Comparison of ENCODE assay signal across 27 mouse cellular contexts in genomic region chr2:102999153-102999575, GRCm38 (mm10).
DNase-seq lines count a peak whose midpoint lies in the region; ATAC-seq lines count a peak whose summit lies in the region.
"Had no signal": no experiment of that assay in that cellular context is flagged by ENCODE, and none has a peak within 500 bp of the region (broad histone marks: within the 10 kb centered on the region; RNA-seq: fewer than 3 reads in every experiment).

No protein-coding gene starts in this region.

- peak; percentile 62 for ATAC-seq in neutrophil, adult 5-6 weeks (ENCODE audit: extremely low read depth, insufficient number of reproducible peaks, low FRiP score, poor library complexity, severe bottlenecking)
- ATAC-seq: forebrain, embryonic 15.5 days; midbrain, embryonic 13.5 days had no signal

- DNase-seq in spleen, postnatal 36 days (ENCODE audit: low spot score in 2 of 2), result peak; percentile 44 to 45
- no peak for DNase-seq in spleen, adult 18-20 months
- peak; percentile 26 for DNase-seq in T-cell, adult 2 months (ENCODE audit: low spot score)
- DNase-seq in layer of hippocampus, adult 11-12 months (ENCODE audit: low spot score), result no peak
- DNase-seq in layer of hippocampus, postnatal 10 days (ENCODE audit: low spot score in 2 of 2), result no peak
- no peak for DNase-seq in right cerebral cortex, postnatal 25 days
- DNase-seq: adrenal gland, adult 2 months; cerebellum, adult 18-20 months; cerebellum, postnatal 36 days; gastrocnemius, postnatal 10 days; heart, adult 18-20 months; heart, postnatal 10 days; kidney, adult 18-20 months; liver; lung, postnatal 4 days; right cerebral cortex, postnatal 4 days; thymus, postnatal 36 days had no signal

- H3K4me3 ChIP-seq in macrophage (ENCODE audit: inconsistent target), result no peak overlapping the region
- H3K4me3 ChIP-seq: embryonic facial prominence, embryonic 15.5 days; forebrain, embryonic 15.5 days; heart, embryonic 12.5 days; hindbrain, embryonic 12.5 days; limb, embryonic 10.5 days; midbrain, embryonic 13.5 days; neural tube, embryonic 13.5 days had no signal

- H3K27ac ChIP-seq in macrophage, result peak overlapping the region; percentile 58
- H3K27ac ChIP-seq: forebrain, embryonic 15.5 days; hindbrain, embryonic 12.5 days; kidney, postnatal 0 days; limb, embryonic 10.5 days; midbrain, embryonic 13.5 days; neural tube, embryonic 13.5 days had no signal

- 33% methylated on average over 6 of the region's 6 CpGs for WGBS in macrophage (ENCODE audit: missing documents)

- H3K36me3 ChIP-seq in macrophage (ENCODE audit: inconsistent target), result no peaks in the 10 kb centered on the region
- H3K36me3 ChIP-seq: embryonic facial prominence, embryonic 15.5 days; forebrain, embryonic 15.5 days; heart, embryonic 12.5 days; hindbrain, embryonic 12.5 days; limb, embryonic 10.5 days; midbrain, embryonic 13.5 days; neural tube, embryonic 13.5 days had no signal

- no peaks in the 10 kb centered on the region for H3K79me2 ChIP-seq in macrophage (ENCODE audit: inconsistent target)

Comparison
In these comparisons a context has a peak if more than half of its experiments do, and no peak if none do; other contexts are left out.
1. DNase-seq: peak in spleen, postnatal 36 days (2 of 2) and T-cell, adult 2 months (single experiment); none in spleen, adult 18-20 months (0 of 2), layer of hippocampus, adult 11-12 months (single experiment), layer of hippocampus, postnatal 10 days (0 of 2) and right cerebral cortex, postnatal 25 days (single experiment).